Mouse (Mus musculus) kidney, embryonic 16.5 days (tissue): ENCODE data around the gene Trdmt1. TPM values are rescaled to one million over a fixed set of nuclear protein-coding genes. Genes with fewer than 3 reads are reported as not detected.

Experiments used
- ATAC-seq: fragments of 200-750 bp; cut with Nextera tagmentation; 2 replicates; pipeline ENCODE4 v1.8.0; 2017; ENCODE audit warnings: moderate TSS enrichment; ENCODE audit not compliant: low FRiP score, low TSS enrichment
- H3K27ac ChIP-seq: fragments of 300-500 bp; sonication (generic); 2 replicates; pipeline ENCODE4 v1.5.1; 2014; ENCODE audit warnings: low read length
- H3K27me3 ChIP-seq: fragments of 300-500 bp; sonication (generic); 2 replicates; pipeline ENCODE4 v1.6.1; 2014; ENCODE audit warnings: low read length, control low read depth, mixed read lengths; ENCODE audit not compliant: insufficient read depth
- H3K36me3 ChIP-seq: fragments of 300-500 bp; sonication (generic); 2 replicates; pipeline ENCODE4 v1.6.1; 2014; ENCODE audit warnings: low read length, control low read depth, mixed read lengths; ENCODE audit not compliant: insufficient read depth
- H3K4me1 ChIP-seq: fragments of 300-500 bp; sonication (generic); 2 replicates; pipeline ENCODE4 v1.6.1; 2014; ENCODE audit warnings: low read length, control low read depth, mixed read lengths; ENCODE audit not compliant: insufficient read depth
- H3K4me2 ChIP-seq: fragments of 300-500 bp; sonication (generic); replicated peaks from 2 replicates; pipeline ENCODE4 v1.6.1; 2014; ENCODE audit warnings: low read depth, low read length
- H3K4me3 ChIP-seq: fragments of 300-500 bp; sonication (generic); 2 replicates; pipeline ENCODE4 v1.5.1; 2014; ENCODE audit warnings: mild to moderate bottlenecking, low read length
- H3K9ac ChIP-seq: fragments of 300-500 bp; sonication (generic); replicated peaks from 2 replicates; pipeline ENCODE4 v1.6.1; 2014; ENCODE audit warnings: low read length
- H3K9me3 ChIP-seq: fragments of 300-500 bp; sonication (generic); 2 replicates; pipeline ENCODE4 v1.6.1; 2016; ENCODE audit warnings: low read length, control low read depth
- WGBS: fragments of 180-500 bp; shearing (Covaris S2); extraction: QIAGEN DNeasy Blood & Tissue Kit; methylation state at CpG from one replicate; pipeline ENCODE4 v1.1.7; 2014; 5-methylcytosine and 5-hydroxymethylcytosine counted together
- polyA plus RNA-seq: library from polyadenylated mRNA; unstranded; fragments of >200 nt; fragmentation: Nextera tagmentation; extraction: Ambion mirVana; gene quantifications from 2 replicates; pipeline ENCODE4 v1.2.1, GENCODE M21; 2015

Gene Trdmt1
- polyA plus RNA-seq, 1 experiment from 2014 or later = 14.2 TPM

- Histone ChIP-seq H3K9ac (no peak overlapping the region), H3K27me3 (no peaks in the 10 kb centered on the region), H3K36me3 (no peaks in the 10 kb centered on the region), H3K4me3 (no peak overlapping the region), H3K4me2 (no peak overlapping the region), H3K9me3 (no peaks in the 10 kb centered on the region), H3K4me1 (no peaks in the 10 kb centered on the region), H3K27ac (no peak overlapping the region)
- no peak for ATAC-seq
- 93% methylated on average over 2 of the region's 2 CpGs for whole genome bisulfite sequencing
Observed at GRCm38 (mm10) chr2:13502717-13503116, 41.8 kb downstream of the Trdmt1 start.

- H3K4me3 ChIP-seq = no peak overlapping the region
- no peaks in the 10 kb centered on the region for H3K9me3 ChIP-seq
- no peak overlapping the region for H3K4me2 ChIP-seq
- WGBS = 12% methylated on average over 5 of the region's 5 CpGs
- no peaks in the 10 kb centered on the region for H3K27me3 ChIP-seq
- H3K9ac ChIP-seq = no peak overlapping the region
- H3K36me3 ChIP-seq = no peaks in the 10 kb centered on the region
- no peaks in the 10 kb centered on the region for H3K4me1 ChIP-seq
- ATAC-seq = peak; percentile 64; the same call in 1 of the 2 replicates
- H3K27ac ChIP-seq = no peak overlapping the region
Observed at GRCm38 (mm10) chr2:13501553-13501952, 42.9 kb downstream of the Trdmt1 start.

- Histone ChIP-seq H3K9me3 (no peaks in the 10 kb centered on the region), H3K4me3 (no peak overlapping the region), H3K9ac (no peak overlapping the region), H3K4me2 (no peak overlapping the region), H3K27ac (no peak overlapping the region), H3K4me1 (no peaks in the 10 kb centered on the region), H3K36me3 (no peaks in the 10 kb centered on the region), H3K27me3 (no peaks in the 10 kb centered on the region)
- ATAC-seq = peak; percentile 67; the same call in 1 of the 2 replicates
- 55% methylated on average over 5 of the region's 5 CpGs for WGBS
Observed at GRCm38 (mm10) chr2:13500298-13500999, 44.0 kb downstream of the Trdmt1 start.

GRCm38 (mm10) chr2:13499196-13499595 lies 45.3 kb downstream of the Trdmt1 start:
- Histone ChIP-seq H3K4me2 (no peak overlapping the region), H3K9me3 (no peaks in the 10 kb centered on the region), H3K27me3 (no peaks in the 10 kb centered on the region), H3K9ac (no peak overlapping the region), H3K4me3 (no peak overlapping the region), H3K4me1 (no peaks in the 10 kb centered on the region), H3K36me3 (no peaks in the 10 kb centered on the region), H3K27ac (no peak overlapping the region)
- no peak for ATAC-seq
- 64% methylated on average over 7 of the region's 7 CpGs for WGBS

GRCm38 (mm10) chr2:13496087-13496486 lies 48.4 kb downstream of the Trdmt1 start:
- Histone ChIP-seq H3K36me3 (no peaks in the 10 kb centered on the region), H3K4me2 (no peak overlapping the region), H3K27me3 (no peaks in the 10 kb centered on the region), H3K4me1 (0 out of 2 replicates have a peak, but pooled peaks cover 3% of the 10 kb centered on the region), H3K9me3 (no peaks in the 10 kb centered on the region), H3K27ac (no peak overlapping the region), H3K4me3 (no peak overlapping the region), H3K9ac (no peak overlapping the region)
- 70% methylated on average over 2 of the region's 2 CpGs for WGBS
- no peak for ATAC-seq

- H3K4me2 ChIP-seq = no peak overlapping the region
- no peak overlapping the region for H3K9ac ChIP-seq
- H3K27me3 ChIP-seq = no peaks in the 10 kb centered on the region
- H3K4me3 ChIP-seq = no peak overlapping the region
- H3K36me3 ChIP-seq = no peaks in the 10 kb centered on the region
- no peak overlapping the region for H3K27ac ChIP-seq
- H3K4me1 ChIP-seq = 0 out of 2 replicates have a peak, but pooled peaks cover 3% of the 10 kb centered on the region
- no peak for ATAC-seq
- 86% methylated on average over 4 of the region's 4 CpGs for WGBS
- H3K9me3 ChIP-seq = no peaks in the 10 kb centered on the region
Observed at GRCm38 (mm10) chr2:13492927-13493326, 51.5 kb downstream of the Trdmt1 start.

- 33% methylated on average over 8 of the region's 8 CpGs for WGBS
- Histone ChIP-seq H3K36me3 (no peaks in the 10 kb centered on the region), H3K4me1 (0 out of 2 replicates have a peak, but pooled peaks cover 3% of the 10 kb centered on the region), H3K9me3 (no peaks in the 10 kb centered on the region), H3K4me2 (peak within 1 kb of the TSS; percentile 21), H3K27ac (peak within 1 kb of the TSS; percentile 52; the same call in 1 of the 2 replicates), H3K4me3 (peak within 1 kb of the TSS; percentile 12; the same call in 1 of the 2 replicates), H3K9ac (no peak within 1 kb of the TSS), H3K27me3 (no peaks in the 10 kb centered on the region)
- peak; percentile 77 for ATAC-seq
Observed at GRCm38 (mm10) chr2:13491734-13492133, 52.7 kb downstream of the Trdmt1 start, which contains the start of gene Cubn. TSS of gene Cubn (minus strand) at chr2:13491813.

- H3K36me3 ChIP-seq = no peaks in the 10 kb centered on the region
- ATAC-seq = no peak
- H3K4me1 ChIP-seq = 0 out of 2 replicates have a peak, but pooled peaks cover 3% of the 10 kb centered on the region
- no peak overlapping the region for H3K9ac ChIP-seq
- H3K4me3 ChIP-seq = no peak overlapping the region; the same call in 1 of the 2 replicates
- H3K27ac ChIP-seq = no peak overlapping the region
- peak overlapping the region; percentile 21 for H3K4me2 ChIP-seq
- no peaks in the 10 kb centered on the region for H3K27me3 ChIP-seq
- 79% methylated on average over 2 of the region's 2 CpGs for WGBS
- no peaks in the 10 kb centered on the region for H3K9me3 ChIP-seq
Observed at GRCm38 (mm10) chr2:13490480-13490879, 54.0 kb downstream of the Trdmt1 start.

GRCm38 (mm10) chr2:13486470-13486869 lies 58.0 kb downstream of the Trdmt1 start:
- H3K9ac ChIP-seq = no peak overlapping the region
- H3K4me1 ChIP-seq = no peaks in the 10 kb centered on the region
- ATAC-seq = no peak
- no peaks in the 10 kb centered on the region for H3K9me3 ChIP-seq
- H3K4me2 ChIP-seq = no peak overlapping the region
- no peaks in the 10 kb centered on the region for H3K27me3 ChIP-seq
- H3K36me3 ChIP-seq = no peaks in the 10 kb centered on the region
- 74% methylated on average over 8 of the region's 8 CpGs for WGBS
- H3K4me3 ChIP-seq = no peak overlapping the region
- no peak overlapping the region for H3K27ac ChIP-seq

- no peak for ATAC-seq
- H3K36me3 ChIP-seq = no peaks in the 10 kb centered on the region
- no peak overlapping the region for H3K4me2 ChIP-seq
- H3K9ac ChIP-seq = no peak overlapping the region
- no peak overlapping the region for H3K27ac ChIP-seq
- H3K4me1 ChIP-seq = no peaks in the 10 kb centered on the region
- no peak overlapping the region for H3K4me3 ChIP-seq
- 83% methylated on average over 3 of the region's 3 CpGs for WGBS
- no peaks in the 10 kb centered on the region for H3K27me3 ChIP-seq
- H3K9me3 ChIP-seq = no peaks in the 10 kb centered on the region
Observed at GRCm38 (mm10) chr2:13484566-13484965, 59.9 kb downstream of the Trdmt1 start.
